Mouse (Mus musculus) forebrain, postnatal 0 days (tissue): ENCODE data around the gene Col25a1. TPM values are rescaled to one million over a fixed set of nuclear protein-coding genes. Genes with fewer than 3 reads are reported as not detected.

Experiments
- ATAC-seq: fragments of 200-750 bp; cut with Nextera tagmentation; 2 replicates; pipeline ENCODE4 v1.8.0; 2017; ENCODE audit warnings: mild to moderate bottlenecking, moderate library complexity
- DNase-seq: peaks from one replicate; pipeline ENCODE4 v3.0.0-alpha.2; 2015
- H3K27ac ChIP-seq: fragments of 300-500 bp; sonication (generic); 2 replicates; pipeline ENCODE4 v1.5.1; 2014; ENCODE audit warnings: low read depth, mild to moderate bottlenecking, antibody characterized with exemption, low read length, moderate library complexity, mixed read lengths
- H3K27me3 ChIP-seq: fragments of 300-500 bp; sonication (generic); 2 replicates; pipeline ENCODE4 v1.6.1; 2014; ENCODE audit warnings: mild to moderate bottlenecking, low read length, mixed read lengths; ENCODE audit not compliant: insufficient read depth
- H3K36me3 ChIP-seq: fragments of 300-500 bp; sonication (generic); 2 replicates; pipeline ENCODE4 v1.6.1; 2014; ENCODE audit warnings: mild to moderate bottlenecking, moderate library complexity; ENCODE audit not compliant: insufficient read depth
- H3K4me1 ChIP-seq: fragments of 300-500 bp; sonication (generic); 2 replicates; pipeline ENCODE4 v1.6.1; 2014; ENCODE audit warnings: antibody characterized with exemption; ENCODE audit not compliant: insufficient read depth
- H3K4me2 ChIP-seq: fragments of 300-500 bp; sonication (generic); 2 replicates; pipeline ENCODE4 v1.6.1; 2014; ENCODE audit warnings: low read depth, mild to moderate bottlenecking, moderate library complexity
- H3K4me3 ChIP-seq: fragments of 300-500 bp; sonication (generic); 2 replicates; pipeline ENCODE4 v1.5.1; 2014; ENCODE audit warnings: low read depth, low read length, mixed read lengths
- H3K9ac ChIP-seq: fragments of 300-500 bp; sonication (generic); 2 replicates; pipeline ENCODE4 v1.6.1; 2014; ENCODE audit warnings: mild to moderate bottlenecking
- H3K9me3 ChIP-seq: fragments of 300-500 bp; sonication (generic); 2 replicates; pipeline ENCODE4 v1.6.1; 2016; ENCODE audit warnings: low read length
- CTCF ChIP-seq: sonication (generic); IDR thresholded peaks from 2 replicates; pipeline ENCODE4 v1.5.1; 2016; ENCODE audit warnings: antibody characterized with exemption, control low read depth, low read depth
- WGBS: fragments of 180-500 bp; shearing (Covaris S2); extraction: QIAGEN DNeasy Blood & Tissue Kit; methylation state at CpG from one replicate; pipeline ENCODE4 v1.1.7; 2014; 5-methylcytosine and 5-hydroxymethylcytosine counted together
- polyA plus RNA-seq: library from polyadenylated mRNA; unstranded; fragments of >200 nt; fragmentation: Nextera tagmentation; extraction: Ambion mirVana; gene quantifications from 2 replicates; pipeline ENCODE4 v1.2.1, GENCODE M21; 2015
- total RNA-seq: library from RNA; depleted of rRNA; stranded (reverse); fragments of >200 nt; gene quantifications from 2 replicates; pipeline ENCODE4 v1.2.3, GENCODE M21; 2014

The Col25a1 gene
- total and polyA plus RNA-seq, 2 experiments from 2014 or later, result 5.7 to 23.7 TPM

DNA sequence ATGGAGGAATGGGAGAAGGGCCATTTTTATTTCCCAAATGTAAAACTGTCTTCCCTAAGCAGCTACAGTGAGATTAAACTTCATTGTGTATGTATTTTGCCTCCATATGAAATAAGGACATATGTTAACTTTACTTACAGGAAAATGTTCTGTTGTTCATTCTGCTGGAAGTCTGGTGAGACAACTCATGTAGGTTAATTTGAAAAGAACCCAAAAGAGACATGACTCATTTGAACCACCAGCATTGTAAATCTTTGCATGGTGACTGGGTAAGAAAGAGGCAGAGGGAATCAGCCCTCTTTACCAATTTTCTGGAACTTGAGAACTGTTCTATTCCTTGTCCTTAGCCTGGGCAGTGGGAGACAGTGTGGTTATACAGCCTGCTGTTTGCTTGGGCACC lies 5.9 kb downstream of the Col25a1 start:
- Histone ChIP-seq H3K9me3 (no peaks in the 10 kb centered on the region), H3K9ac (no peak overlapping the region), H3K27ac (no peak overlapping the region), H3K27me3 (no peaks in the 10 kb centered on the region), H3K4me3 (no peak overlapping the region), H3K4me2 (no peak overlapping the region), H3K4me1 (no peaks in the 10 kb centered on the region), H3K36me3 (no peaks in the 10 kb centered on the region)
- no peak for TF ChIP-seq CTCF
- ATAC-seq (no peak), DNase-seq (no peak)

DNA sequence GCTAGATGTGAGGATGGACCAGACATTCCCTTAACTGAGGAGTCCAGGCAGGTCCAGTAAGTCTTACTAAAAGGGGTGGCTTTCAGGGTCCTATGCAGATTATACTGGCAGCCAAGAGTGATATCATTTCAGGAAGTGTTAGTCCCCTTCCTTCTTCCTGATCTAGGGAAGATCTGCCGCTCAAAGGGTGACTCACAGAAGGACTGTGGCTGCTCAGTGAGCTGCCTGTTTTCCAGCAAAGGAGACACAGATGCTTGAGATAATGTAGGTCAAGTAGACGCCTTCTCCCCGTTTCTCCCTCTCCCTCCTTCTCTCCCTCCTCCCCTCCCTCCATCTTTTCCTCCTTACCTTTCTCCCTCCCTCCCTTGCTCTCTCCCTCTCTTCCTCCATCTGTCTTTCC lies 6.3 kb downstream of the Col25a1 start:
- Histone ChIP-seq H3K9me3 (no peaks in the 10 kb centered on the region), H3K4me3 (no peak overlapping the region), H3K27me3 (no peaks in the 10 kb centered on the region), H3K9ac (no peak overlapping the region), H3K36me3 (no peaks in the 10 kb centered on the region), H3K27ac (no peak overlapping the region), H3K4me1 (no peaks in the 10 kb centered on the region), H3K4me2 (no peak overlapping the region)
- no peak for ATAC-seq
- DNase-seq, result no peak
- 71% methylated on average over 3 of the region's 3 CpGs for WGBS
- TF ChIP-seq CTCF, result no peak

GRCm38 (mm10) chr3:130145874-130146273 lies 14.6 kb downstream of the Col25a1 start:
- no peaks in the 10 kb centered on the region for H3K36me3 ChIP-seq
- no peak for DNase-seq
- no peak for TF ChIP-seq CTCF
- H3K4me3 ChIP-seq, result no peak overlapping the region
- H3K9me3 ChIP-seq, result no peaks in the 10 kb centered on the region
- no peak overlapping the region for H3K4me2 ChIP-seq
- 62% methylated on average over 12 of the region's 12 CpGs for WGBS
- H3K27ac ChIP-seq, result no peak overlapping the region
- H3K27me3 ChIP-seq, result no peaks in the 10 kb centered on the region
- ATAC-seq, result peak; percentile 47; the same call in 1 of the 2 replicates
- no peak overlapping the region for H3K9ac ChIP-seq
- H3K4me1 ChIP-seq, result no peaks in the 10 kb centered on the region

DNA sequence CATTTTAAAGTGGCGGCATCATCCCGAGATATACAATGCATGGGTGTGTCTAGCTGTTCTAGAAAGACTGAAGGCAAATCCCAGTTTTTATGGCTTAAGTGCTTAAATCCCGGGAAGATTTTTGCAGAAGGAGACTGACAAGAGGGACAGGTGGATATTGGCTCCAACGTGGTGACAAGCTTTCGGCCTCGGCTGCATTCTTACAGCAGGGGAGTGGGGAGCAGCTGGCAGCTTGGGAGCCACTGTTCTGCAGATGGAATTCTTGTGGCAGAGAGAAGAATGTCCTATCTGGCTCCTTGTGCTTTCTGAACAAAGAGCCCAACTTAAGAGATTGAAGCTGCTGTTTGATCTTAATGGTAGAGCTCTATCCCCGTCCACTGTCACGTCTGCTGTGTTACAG lies 16.5 kb downstream of the Col25a1 start:
- H3K4me3 ChIP-seq, result no peak overlapping the region
- H3K4me2 ChIP-seq, result no peak overlapping the region
- WGBS, result 50% methylated on average over 8 of the region's 8 CpGs
- H3K27ac ChIP-seq, result no peak overlapping the region
- no peaks in the 10 kb centered on the region for H3K27me3 ChIP-seq
- H3K9ac ChIP-seq, result no peak overlapping the region
- H3K9me3 ChIP-seq, result no peaks in the 10 kb centered on the region
- ATAC-seq, result no peak
- H3K36me3 ChIP-seq, result no peaks in the 10 kb centered on the region
- no peak for DNase-seq
- no peaks in the 10 kb centered on the region for H3K4me1 ChIP-seq
- no peak for TF ChIP-seq CTCF

DNA sequence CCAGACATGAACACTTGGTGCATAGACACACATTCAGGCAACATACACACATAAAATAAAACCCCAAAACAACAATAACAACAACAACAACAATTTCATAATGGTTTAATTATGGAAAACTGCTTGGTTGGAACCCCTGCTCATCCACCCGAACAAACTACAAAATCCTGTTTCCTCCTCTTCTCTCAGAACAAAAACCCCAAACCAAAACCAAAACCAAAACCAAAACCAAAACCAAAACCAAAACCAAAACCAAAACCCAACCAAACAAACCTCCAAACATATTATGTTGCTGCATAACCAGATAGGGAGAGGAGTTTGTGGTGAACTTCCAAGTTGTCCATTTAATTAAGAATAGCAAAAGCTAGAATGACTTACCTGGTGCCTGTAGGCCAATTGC lies 17.9 kb downstream of the Col25a1 start:
- no peak for DNase-seq
- no peak overlapping the region for H3K9ac ChIP-seq
- TF ChIP-seq CTCF, result no peak
- 84% methylated on average over 1 of the region's 1 CpGs for WGBS
- no peak for ATAC-seq
- H3K4me1 ChIP-seq, result no peaks in the 10 kb centered on the region
- H3K9me3 ChIP-seq, result no peaks in the 10 kb centered on the region
- no peaks in the 10 kb centered on the region for H3K36me3 ChIP-seq
- H3K4me2 ChIP-seq, result no peak overlapping the region
- no peaks in the 10 kb centered on the region for H3K27me3 ChIP-seq
- no peak overlapping the region for H3K27ac ChIP-seq
- no peak overlapping the region for H3K4me3 ChIP-seq

DNA sequence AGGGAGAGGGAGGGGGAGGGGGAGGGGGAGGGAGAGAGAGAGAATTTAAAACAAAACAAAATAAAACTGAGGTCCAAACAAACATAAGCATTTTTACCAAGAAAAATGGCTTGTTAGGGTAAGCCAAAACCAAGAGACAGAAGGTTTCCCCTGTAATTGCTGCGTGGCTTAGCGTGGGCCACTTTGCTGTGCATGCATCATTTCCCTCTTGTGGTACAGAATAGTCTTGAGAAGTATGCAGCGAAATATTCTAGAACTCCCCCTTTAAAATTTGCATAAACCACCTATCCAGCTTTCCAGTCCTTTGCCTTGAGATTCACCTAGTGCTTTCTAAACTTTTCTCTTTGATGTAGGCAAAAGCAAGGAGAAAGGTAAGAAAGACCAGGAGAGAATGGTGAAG lies 21.8 kb downstream of the Col25a1 start:
- no peak overlapping the region for H3K4me3 ChIP-seq
- no peak for TF ChIP-seq CTCF
- WGBS, result 88% methylated on average over 3 of the region's 3 CpGs
- no peak for ATAC-seq
- H3K27ac ChIP-seq, result no peak overlapping the region
- no peak overlapping the region for H3K4me2 ChIP-seq
- no peaks in the 10 kb centered on the region for H3K36me3 ChIP-seq
- no peak overlapping the region for H3K9ac ChIP-seq
- H3K27me3 ChIP-seq, result no peaks in the 10 kb centered on the region
- no peaks in the 10 kb centered on the region for H3K9me3 ChIP-seq
- no peaks in the 10 kb centered on the region for H3K4me1 ChIP-seq
- no peak for DNase-seq

- Histone ChIP-seq H3K27me3 (no peaks in the 10 kb centered on the region), H3K4me1 (no peaks in the 10 kb centered on the region), H3K36me3 (no peaks in the 10 kb centered on the region), H3K9ac (no peak overlapping the region), H3K27ac (no peak overlapping the region), H3K4me2 (no peak overlapping the region), H3K9me3 (no peaks in the 10 kb centered on the region), H3K4me3 (no peak overlapping the region)
- ATAC-seq (no peak), DNase-seq (no peak)
- 31% methylated on average over 3 of the region's 3 CpGs for WGBS
- TF ChIP-seq CTCF, result no peak
Observed at GRCm38 (mm10) chr3:130157551-130157950, 26.2 kb downstream of the Col25a1 start.

DNA sequence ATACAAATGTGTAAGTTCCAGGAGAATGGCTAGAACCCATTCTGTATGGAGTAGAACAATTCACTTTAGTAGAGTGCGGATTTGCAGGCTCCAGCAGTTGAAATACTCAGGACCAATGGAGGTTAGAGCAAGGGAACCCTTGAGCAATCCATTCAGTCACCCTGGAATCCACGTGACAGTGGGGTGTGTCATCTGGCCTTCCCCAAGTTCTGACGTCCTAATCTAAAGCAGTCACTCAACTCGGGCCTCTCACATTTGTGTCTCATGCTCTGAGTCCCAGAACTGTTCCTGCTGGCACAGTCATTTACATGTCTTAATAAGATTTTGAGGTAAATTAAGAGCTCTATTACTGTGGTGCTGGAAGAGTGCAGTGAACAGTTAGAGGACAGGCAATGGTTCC lies 28.6 kb downstream of the Col25a1 start:
- ATAC-seq, result no peak
- H3K4me2 ChIP-seq, result no peak overlapping the region
- no peak for TF ChIP-seq CTCF
- DNase-seq, result no peak
- no peaks in the 10 kb centered on the region for H3K27me3 ChIP-seq
- H3K27ac ChIP-seq, result no peak overlapping the region
- no peaks in the 10 kb centered on the region for H3K9me3 ChIP-seq
- H3K36me3 ChIP-seq, result no peaks in the 10 kb centered on the region
- H3K9ac ChIP-seq, result no peak overlapping the region
- H3K4me1 ChIP-seq, result no peaks in the 10 kb centered on the region
- WGBS, result 69% methylated on average over 4 of the region's 4 CpGs
- H3K4me3 ChIP-seq, result no peak overlapping the region
